Mouse (Mus musculus) liver, embryonic 14.5 days (tissue): ENCODE measurements around the gene Krtap1-3.

Experiments
- CTCF ChIP-seq: IDR thresholded peaks from 2 replicates; pipeline ENCODE4 v1.5.1; 2016; ENCODE audit warnings: antibody characterized with exemption, low read depth, control low read depth
- EP300 ChIP-seq: IDR thresholded peaks from 2 replicates; pipeline ENCODE4 v1.6.1; 2016; ENCODE audit warnings: antibody characterized with exemption, low read depth

DNA sequence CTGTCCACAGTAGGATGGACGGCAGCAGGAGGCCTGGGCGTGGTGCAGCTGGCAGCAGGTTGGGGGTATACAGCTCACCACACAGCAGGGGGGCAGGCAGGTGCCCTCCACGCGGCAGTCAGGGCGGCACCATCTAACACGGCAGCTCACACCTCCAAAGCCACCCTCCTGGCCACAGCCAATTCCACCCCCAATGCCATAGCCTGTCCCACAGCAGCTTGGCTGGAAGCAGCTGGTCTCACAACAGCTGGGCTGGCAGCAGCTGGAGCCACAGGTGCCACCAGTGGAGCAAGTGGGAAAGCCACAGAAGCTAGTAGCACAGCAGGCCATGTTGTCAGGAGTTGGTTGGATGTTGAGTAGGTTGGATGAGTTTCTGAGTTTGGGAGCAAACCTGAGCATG is 10.5 kb downstream of the Krtap1-3 start, which contains the start of gene Krtap1-5:
- TF ChIP-seq CTCF (no peak), EP300 (no peak)
